Mouse (Mus musculus): ENCODE results near the gene Gm20721. TPM values are rescaled to one million over a fixed set of nuclear protein-coding genes. Genes with fewer than 3 reads are reported as not detected.
"Not testable (repeated sequence)": the region's sequence is repeated elsewhere in the genome, so short reads cannot be mapped to it uniquely, and the experiment has no call there.

The Gm20721 gene
- polyA plus RNA-seq, 1 experiment from 2014 or later, result 23.1 TPM

DNA sequence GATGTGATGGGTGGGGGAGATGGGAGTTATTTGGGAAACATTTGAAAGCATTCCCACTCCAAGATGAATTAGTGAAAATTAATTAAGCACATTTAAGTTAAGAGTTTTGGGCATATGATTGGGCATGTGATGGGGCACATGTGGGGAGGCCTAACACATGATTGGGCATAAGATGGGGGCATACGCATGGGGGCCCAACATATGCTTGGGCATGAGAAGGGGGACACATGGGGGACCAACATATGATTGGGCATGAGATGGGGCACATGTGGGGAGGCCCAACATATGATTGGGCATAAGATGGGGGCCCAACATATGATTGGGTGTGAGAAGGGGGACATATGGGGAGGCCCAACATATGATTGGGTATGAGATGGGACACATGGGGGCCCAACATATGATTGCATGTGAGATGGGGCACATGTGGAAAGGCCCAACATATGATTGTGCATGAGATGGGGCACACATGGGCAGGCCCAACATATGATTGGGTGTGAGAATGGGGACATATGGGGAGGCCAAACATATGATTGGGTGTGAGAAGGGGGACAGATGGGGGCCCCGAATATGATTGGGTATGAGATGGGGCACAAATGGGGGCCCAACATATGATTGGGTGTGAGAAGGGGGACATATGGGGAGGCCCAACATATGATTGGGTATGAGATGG, 622 bp upstream of the Gm20721 start:
- not testable (repeated sequence) for DNase-seq (ENCODE audit: low spot score); H3K4me1 ChIP-seq (ENCODE audit: control insufficient read depth, insufficient read depth, low read length); H3K9ac ChIP-seq (replicated peaks; ENCODE audit: low read length); H3K4me2 ChIP-seq (ENCODE audit: low read depth, low read length); ATAC-seq (replicated peaks; ENCODE audit: insufficient number of reproducible peaks, low FRiP score, low TSS enrichment, low read depth); H3K4me3 ChIP-seq (ENCODE audit: low read depth, low read length); H3K9me3 ChIP-seq (replicated peaks; ENCODE audit: control insufficient read depth, low read length); H3K27me3 ChIP-seq (ENCODE audit: control insufficient read depth, insufficient read depth, low read length); H3K27ac ChIP-seq (replicated peaks; ENCODE audit: low read depth, low read length)
- 98% methylated on average over 2 of the region's 2 CpGs for whole genome bisulfite sequencing
- H3K36me3 ChIP-seq (replicated peaks; ENCODE audit: control insufficient read depth, insufficient read depth, low read depth, low read length), result peaks cover 22% of the 10 kb centered on the region

DNA sequence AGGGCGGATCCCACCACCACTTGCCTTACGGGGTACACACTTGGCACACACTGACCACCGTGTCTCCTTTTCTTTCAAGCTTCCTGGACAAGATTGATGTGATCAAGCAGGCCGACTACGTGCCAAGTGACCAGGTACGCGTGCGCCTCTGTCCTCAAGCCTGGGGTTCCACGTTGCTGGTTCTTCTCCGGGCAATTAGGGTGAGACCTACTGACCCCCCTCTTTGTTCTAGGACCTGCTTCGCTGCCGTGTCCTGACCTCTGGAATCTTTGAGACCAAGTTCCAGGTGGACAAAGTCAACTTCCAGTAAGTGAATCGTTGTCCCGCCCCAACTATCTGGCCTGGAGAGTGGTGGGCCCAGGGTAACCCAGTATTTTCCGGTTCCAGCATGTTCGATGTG, 1.5 kb downstream of the Gm20721 start:
- no peaks in the 10 kb centered on the region; the same call in 1 of the 2 replicates for H3K9me3 ChIP-seq (replicated peaks; ENCODE audit: control insufficient read depth, low read length)
- no peak for DNase-seq (ENCODE audit: low spot score)
- H3K9ac ChIP-seq (replicated peaks; ENCODE audit: low read length), result no peak overlapping the region
- no peak overlapping the region for H3K27ac ChIP-seq (replicated peaks; ENCODE audit: low read depth, low read length)
- no peak overlapping the region for H3K4me3 ChIP-seq (ENCODE audit: low read depth, low read length)
- peaks cover 22% of the 10 kb centered on the region for H3K36me3 ChIP-seq (replicated peaks; ENCODE audit: control insufficient read depth, insufficient read depth, low read depth, low read length)
- 91% methylated on average over 16 of the region's 16 CpGs for WGBS
- H3K27me3 ChIP-seq (ENCODE audit: control insufficient read depth, insufficient read depth, low read length), result no peaks in the 10 kb centered on the region
- peaks cover 4% of the 10 kb centered on the region; the same call in 1 of the 2 replicates for H3K4me1 ChIP-seq (ENCODE audit: control insufficient read depth, insufficient read depth, low read length)
- H3K4me2 ChIP-seq (ENCODE audit: low read depth, low read length), result no peak overlapping the region
- ATAC-seq (replicated peaks; ENCODE audit: insufficient number of reproducible peaks, low FRiP score, low TSS enrichment, low read depth), result no peak

- Histone ChIP-seq H3K4me2 (ENCODE audit: low read depth, low read length) (no peak overlapping the region), H3K4me1 (ENCODE audit: control insufficient read depth, insufficient read depth, low read length) (peaks cover 4% of the 10 kb centered on the region; the same call in 1 of the 2 replicates), H3K9me3 (replicated peaks; ENCODE audit: control insufficient read depth, low read length) (no peaks in the 10 kb centered on the region; the same call in 1 of the 2 replicates), H3K36me3 (replicated peaks; ENCODE audit: control insufficient read depth, insufficient read depth, low read depth, low read length) (peaks cover 22% of the 10 kb centered on the region), H3K27me3 (ENCODE audit: control insufficient read depth, insufficient read depth, low read length) (no peaks in the 10 kb centered on the region), H3K4me3 (ENCODE audit: low read depth, low read length) (no peak overlapping the region), H3K9ac (replicated peaks; ENCODE audit: low read length) (no peak overlapping the region), H3K27ac (replicated peaks; ENCODE audit: low read depth, low read length) (no peak overlapping the region)
- ATAC-seq (replicated peaks; ENCODE audit: insufficient number of reproducible peaks, low FRiP score, low TSS enrichment, low read depth) (peak; percentile 35), DNase-seq (ENCODE audit: low spot score) (peak; percentile 80)
- WGBS, result 38% methylated on average over 3 of the region's 3 CpGs
These were observed 2.4 kb downstream of the Gm20721 start for GRCm38 (mm10) chr2:174344003-174344655.

- H3K27ac ChIP-seq (replicated peaks; ENCODE audit: low read depth, low read length), result no peak overlapping the region
- H3K9me3 ChIP-seq (replicated peaks; ENCODE audit: control insufficient read depth, low read length), result no peaks in the 10 kb centered on the region; the same call in 1 of the 2 replicates
- H3K36me3 ChIP-seq (replicated peaks; ENCODE audit: control insufficient read depth, insufficient read depth, low read depth, low read length), result peaks cover 22% of the 10 kb centered on the region
- peaks cover 4% of the 10 kb centered on the region; the same call in 1 of the 2 replicates for H3K4me1 ChIP-seq (ENCODE audit: control insufficient read depth, insufficient read depth, low read length)
- ATAC-seq (replicated peaks; ENCODE audit: insufficient number of reproducible peaks, low FRiP score, low TSS enrichment, low read depth), result no peak
- no peak overlapping the region for H3K4me3 ChIP-seq (ENCODE audit: low read depth, low read length)
- WGBS, result 48% methylated on average over 1 of the region's 1 CpGs
- DNase-seq (ENCODE audit: low spot score), result no peak
- no peak overlapping the region for H3K9ac ChIP-seq (replicated peaks; ENCODE audit: low read length)
- no peak overlapping the region for H3K4me2 ChIP-seq (ENCODE audit: low read depth, low read length)
- no peaks in the 10 kb centered on the region for H3K27me3 ChIP-seq (ENCODE audit: control insufficient read depth, insufficient read depth, low read length)
These were observed 2.9 kb downstream of the Gm20721 start for GRCm38 (mm10) chr2:174343566-174343965.

DNA sequence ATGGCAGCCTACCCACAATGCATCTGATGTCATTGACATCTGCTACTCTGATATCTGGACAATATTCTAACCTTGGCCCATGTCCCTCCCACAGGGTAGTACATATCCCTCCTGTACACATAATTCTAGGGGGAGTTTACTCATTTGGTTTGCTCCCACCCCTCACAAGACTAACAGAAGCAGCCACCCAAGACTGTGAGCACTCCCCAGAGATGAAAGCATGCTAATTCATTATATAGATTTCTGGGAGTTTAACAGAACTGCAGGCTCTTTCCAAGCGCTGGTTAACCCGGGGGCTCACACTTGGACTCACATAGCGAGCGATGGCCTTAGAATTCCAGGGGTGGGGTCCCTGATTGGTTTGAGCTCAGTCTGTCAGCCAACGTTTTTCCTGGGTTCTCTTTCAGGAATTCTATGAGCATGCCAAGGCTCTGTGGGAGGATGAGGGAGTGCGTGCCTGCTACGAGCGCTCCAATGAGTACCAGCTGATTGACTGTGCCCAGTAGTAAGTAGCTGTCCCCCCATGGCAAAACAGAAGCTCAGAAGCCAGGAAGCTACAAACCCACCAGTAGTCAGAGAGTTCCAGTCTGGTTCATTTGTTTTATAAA, 3.6 kb downstream of the Gm20721 start:
- 75% methylated on average over 8 of the region's 8 CpGs for WGBS
- Histone ChIP-seq H3K4me1 (ENCODE audit: control insufficient read depth, insufficient read depth, low read length) (peaks cover 4% of the 10 kb centered on the region; the same call in 1 of the 2 replicates), H3K9ac (replicated peaks; ENCODE audit: low read length) (no peak overlapping the region), H3K36me3 (replicated peaks; ENCODE audit: control insufficient read depth, insufficient read depth, low read depth, low read length) (peaks cover 22% of the 10 kb centered on the region), H3K27ac (replicated peaks; ENCODE audit: low read depth, low read length) (no peak overlapping the region), H3K27me3 (ENCODE audit: control insufficient read depth, insufficient read depth, low read length) (no peaks in the 10 kb centered on the region), H3K4me2 (ENCODE audit: low read depth, low read length) (no peak overlapping the region), H3K4me3 (ENCODE audit: low read depth, low read length) (no peak overlapping the region), H3K9me3 (replicated peaks; ENCODE audit: control insufficient read depth, low read length) (no peaks in the 10 kb centered on the region; the same call in 1 of the 2 replicates)
- ATAC-seq (replicated peaks; ENCODE audit: insufficient number of reproducible peaks, low FRiP score, low TSS enrichment, low read depth) (no peak), DNase-seq (ENCODE audit: low spot score) (no peak)

- Histone ChIP-seq H3K4me1 (ENCODE audit: control insufficient read depth, insufficient read depth, low read length) (peaks cover 4% of the 10 kb centered on the region; the same call in 1 of the 2 replicates), H3K4me3 (ENCODE audit: low read depth, low read length) (no peak overlapping the region), H3K9ac (replicated peaks; ENCODE audit: low read length) (no peak overlapping the region), H3K27me3 (ENCODE audit: control insufficient read depth, insufficient read depth, low read length) (no peaks in the 10 kb centered on the region), H3K4me2 (ENCODE audit: low read depth, low read length) (no peak overlapping the region), H3K36me3 (replicated peaks; ENCODE audit: control insufficient read depth, insufficient read depth, low read depth, low read length) (peaks cover 13% of the 10 kb centered on the region), H3K9me3 (replicated peaks; ENCODE audit: control insufficient read depth, low read length) (no peaks in the 10 kb centered on the region; the same call in 1 of the 2 replicates), H3K27ac (replicated peaks; ENCODE audit: low read depth, low read length) (no peak overlapping the region)
- ATAC-seq (replicated peaks; ENCODE audit: insufficient number of reproducible peaks, low FRiP score, low TSS enrichment, low read depth), result no peak
- WGBS, result 85% methylated on average over 4 of the region's 4 CpGs
- DNase-seq (ENCODE audit: low spot score), result no peak
These were observed 5.5 kb downstream of the Gm20721 start for GRCm38 (mm10) chr2:174340893-174341580.

DNA sequence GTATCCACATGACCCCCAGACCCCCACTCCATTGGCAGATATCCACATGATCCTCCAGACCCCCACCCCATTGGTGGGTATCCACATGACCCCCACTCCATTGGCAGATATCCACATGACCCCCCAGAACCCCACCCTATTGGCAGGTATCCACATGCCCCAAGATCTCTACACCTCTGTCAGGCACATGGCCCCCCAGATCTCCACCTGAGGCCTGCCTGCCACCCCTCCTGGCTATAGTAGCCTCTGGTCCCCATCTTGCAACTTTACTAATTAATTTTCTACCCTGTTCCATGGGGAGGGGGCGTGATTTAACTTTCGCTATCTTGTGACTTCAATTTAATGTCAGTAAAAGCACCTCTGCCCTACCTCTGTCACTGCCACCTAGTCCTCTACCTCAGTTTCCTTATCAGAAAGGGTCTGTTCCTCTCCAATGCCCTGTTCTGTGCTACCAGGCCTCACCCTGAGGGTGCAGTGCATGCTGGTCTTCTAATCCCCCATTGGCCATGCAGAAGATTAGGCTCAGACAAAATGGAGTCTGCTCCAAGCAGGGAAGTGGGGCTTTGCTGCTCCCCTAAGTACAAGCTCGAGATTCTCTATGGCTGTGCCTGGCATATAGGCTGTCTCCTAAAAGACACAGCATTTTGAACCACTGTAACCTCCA, 6.2 kb downstream of the Gm20721 start:
- Histone ChIP-seq H3K36me3 (replicated peaks; ENCODE audit: control insufficient read depth, insufficient read depth, low read depth, low read length) (peaks cover 6% of the 10 kb centered on the region), H3K4me1 (ENCODE audit: control insufficient read depth, insufficient read depth, low read length) (peaks cover 4% of the 10 kb centered on the region; the same call in 1 of the 2 replicates), H3K27ac (replicated peaks; ENCODE audit: low read depth, low read length) (no peak overlapping the region), H3K9me3 (replicated peaks; ENCODE audit: control insufficient read depth, low read length) (no peaks in the 10 kb centered on the region; the same call in 1 of the 2 replicates), H3K9ac (replicated peaks; ENCODE audit: low read length) (no peak overlapping the region), H3K27me3 (ENCODE audit: control insufficient read depth, insufficient read depth, low read length) (no peaks in the 10 kb centered on the region), H3K4me2 (ENCODE audit: low read depth, low read length) (no peak overlapping the region), H3K4me3 (ENCODE audit: low read depth, low read length) (no peak overlapping the region)
- 88% methylated on average over 3 of the region's 3 CpGs for WGBS
- DNase-seq (ENCODE audit: low spot score), result no peak
- ATAC-seq (replicated peaks; ENCODE audit: insufficient number of reproducible peaks, low FRiP score, low TSS enrichment, low read depth), result no peak

Data from embryonic facial prominence, embryonic 11.5 days (tissue).